Mouse (Mus musculus) left cerebral cortex, postnatal 14 days (tissue): ENCODE measurements around the gene Cipc. TPM values are rescaled to one million over a fixed set of nuclear protein-coding genes. Genes with fewer than 3 reads are reported as not detected.
A peak's percentile ranks its signal among the peaks of the same experiment; 100 is the strongest.

Experiments
- DNase-seq, 2 experiments: peaks; one replicate each; pipeline ENCODE4 v3.0.0; 2021 to 2022; ENCODE audit warnings: low spot score in 2 of 2, mixed read lengths in 1 of 2
- intact Hi-C: fragments of 180-260 bp; cut with DNase I; formaldehyde crosslinking; loops from one replicate; pipeline ENCODE4 v1.15.1; 2025
- total RNA-seq, 2 experiments: library from RNA; stranded (reverse); gene quantifications; 2 replicates each; pipeline ENCODE4 v1.2.3; 2021

Gene Cipc
- total RNA-seq, 2 experiments from 2014 or later = 71.2 to 72.2 TPM

GRCm38 (mm10) chr12:86977833-86978232 is 31.0 kb downstream of the Cipc start:
- intact Hi-C loops = no loop called here
- DNase-seq = peak in 1 of 2 experiments; percentile 77

GRCm38 (mm10) chr12:86981180-86981579 is 34.3 kb downstream of the Cipc start:
- intact Hi-C loops = no loop called here
- DNase-seq = peak in 1 of 2 experiments; percentile 41

GRCm38 (mm10) chr12:86983470-86984193 is 36.8 kb downstream of the Cipc start:
- intact Hi-C loops = no loop called here
- peak; percentile 53 to 79 for DNase-seq

GRCm38 (mm10) chr12:86984194-86984555 is 37.3 kb downstream of the Cipc start:
- intact Hi-C loops = no loop called here
- DNase-seq = no peak

- no peak for DNase-seq
- intact Hi-C loops = no loop called here
Measured at GRCm38 (mm10) chr12:86986562-86986961, 39.7 kb downstream of the Cipc start.

- intact Hi-C loops = no loop called here
- DNase-seq = no peak
Measured at GRCm38 (mm10) chr12:86988227-86988626, 41.4 kb downstream of the Cipc start.

GRCm38 (mm10) chr12:86989378-86989777 is 42.5 kb downstream of the Cipc start:
- peak in 1 of 2 experiments; percentile 35 for DNase-seq
- intact Hi-C loops = no loop called here

- peak in 1 of 2 experiments; percentile 52 for DNase-seq
- intact Hi-C loops = no loop called here
Measured at GRCm38 (mm10) chr12:86989890-86990754, 43.3 kb downstream of the Cipc start, which contains the start of gene Zdhhc22. Gene Zdhhc22, minus strand, starts transcription at chr12:86990430.

GRCm38 (mm10) chr12:86990755-86991110 is 43.9 kb downstream of the Cipc start:
- intact Hi-C loops = no loop called here
- no peak for DNase-seq

GRCm38 (mm10) chr12:86994166-86994565 is 47.3 kb downstream of the Cipc start:
- intact Hi-C loops = no loop called here
- DNase-seq = no peak

GRCm38 (mm10) chr12:86994776-86995175 is 47.9 kb downstream of the Cipc start:
- intact Hi-C loops = no loop called here
- no peak for DNase-seq

GRCm38 (mm10) chr12:86995931-86996330 is 49.1 kb downstream of the Cipc start:
- intact Hi-C loops = no loop called here
- DNase-seq = no peak

GRCm38 (mm10) chr12:86998699-86999098 is 51.9 kb downstream of the Cipc start:
- intact Hi-C loops = no loop called here
- DNase-seq = no peak

GRCm38 (mm10) chr12:86999283-86999820 is 52.5 kb downstream of the Cipc start:
- intact Hi-C loops = no loop called here
- no peak for DNase-seq

GRCm38 (mm10) chr12:87000151-87000839 is 53.5 kb downstream of the Cipc start:
- intact Hi-C loops = no loop called here
- DNase-seq = peak in 1 of 2 experiments; percentile 73

GRCm38 (mm10) chr12:87000840-87001176 is 54.0 kb downstream of the Cipc start:
- intact Hi-C loops = no loop called here
- no peak for DNase-seq

- no peak for DNase-seq
- intact Hi-C loops = loop anchor here (2.0 kb wide), 1 partner anchor 51 kb away; no protein-coding TSS in a partner anchor
Measured at GRCm38 (mm10) chr12:87002209-87002608, 55.4 kb downstream of the Cipc start.

GRCm38 (mm10) chr12:87002815-87003214 is 56.0 kb downstream of the Cipc start:
- DNase-seq = no peak
- intact Hi-C loops = loop anchor here (2.0 kb wide), 1 partner anchor 50 kb away; no protein-coding TSS in a partner anchor

- no peak for DNase-seq
- intact Hi-C loops = loop anchor here (2.0 kb wide), 1 partner anchor 49 kb away; no protein-coding TSS in a partner anchor
Measured at GRCm38 (mm10) chr12:87003606-87004005, 56.8 kb downstream of the Cipc start.

- intact Hi-C loops = no loop called here
- no peak for DNase-seq
Measured at GRCm38 (mm10) chr12:87004596-87004995, 57.8 kb downstream of the Cipc start.
